Mouse (Mus musculus) neural tube, embryonic 10.5 days (tissue): ENCODE data around the gene Zmiz1.

Experiments used
- DNase-seq: peaks from one replicate; pipeline ENCODE4 v3.0.0-alpha.2; 2017; ENCODE audit warnings: low spot score; ENCODE audit errors: extremely low spot score

Zmiz1 gene

GRCm38 (mm10) chr14:25686216-25686945 lies 227.4 kb downstream of the Zmiz1 start:
- DNase-seq = no peak

GRCm38 (mm10) chr14:25686983-25687901 lies 228.3 kb downstream of the Zmiz1 start:
- no peak for DNase-seq

- no peak for DNase-seq
Measured at GRCm38 (mm10) chr14:25693271-25693887, 234.4 kb downstream of the Zmiz1 start.

DNA sequence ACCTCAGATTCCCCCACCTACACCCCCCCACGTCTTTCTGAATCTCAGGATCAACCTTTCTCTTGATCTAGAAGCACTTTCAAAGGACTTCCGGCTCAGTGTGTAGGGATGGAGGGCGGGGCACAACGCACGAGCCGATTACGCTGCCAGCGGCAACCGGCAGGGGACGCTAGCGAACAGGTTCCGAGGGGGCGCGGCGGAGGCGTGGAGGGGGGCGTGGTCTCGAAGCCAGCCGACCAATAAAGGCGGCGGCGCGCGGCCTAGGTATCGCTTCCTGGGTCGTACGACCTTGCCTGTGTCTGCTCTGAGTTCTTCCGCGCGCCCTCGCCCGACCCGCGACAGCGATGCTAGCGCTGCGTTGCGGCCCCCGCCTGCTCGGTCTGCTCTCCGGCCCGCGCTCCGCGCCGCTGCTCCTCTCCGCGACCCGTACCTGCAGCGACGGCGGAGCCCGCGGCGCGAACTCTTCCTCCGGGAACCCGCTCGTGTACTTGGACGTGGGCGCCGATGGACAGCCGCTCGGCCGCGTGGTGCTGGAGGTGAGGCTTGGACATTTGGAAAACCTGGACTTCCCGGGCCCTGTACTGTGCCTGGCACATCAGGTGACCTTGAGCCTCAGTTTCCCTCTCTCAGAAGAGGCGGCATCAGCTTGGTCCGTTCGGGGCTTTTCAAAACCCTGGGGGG lies 235.0 kb downstream of the Zmiz1 start, which contains the start of gene Ppif:
Gene Ppif (plus strand): TSS at position 267 of the 681 bp plus-strand sequence.
- peak; percentile 99 for DNase-seq

DNA sequence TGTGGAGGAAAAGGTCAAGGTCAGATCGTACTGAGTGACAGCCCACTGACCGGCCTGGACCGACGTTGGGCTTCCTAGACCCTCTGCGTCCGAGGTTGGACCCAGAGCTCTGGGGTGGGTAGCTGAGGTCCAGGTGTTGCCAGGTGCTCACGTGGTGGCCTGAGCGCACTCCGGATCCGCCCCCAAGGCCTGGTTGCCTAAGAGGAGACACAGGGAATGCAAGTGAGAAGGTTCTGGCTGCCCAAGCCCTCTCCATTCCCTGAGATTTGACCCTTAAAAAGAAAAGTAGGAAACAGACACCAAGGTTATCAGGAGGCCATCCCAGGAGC lies 235.5 kb downstream of the Zmiz1 start:
- DNase-seq = no peak

DNA sequence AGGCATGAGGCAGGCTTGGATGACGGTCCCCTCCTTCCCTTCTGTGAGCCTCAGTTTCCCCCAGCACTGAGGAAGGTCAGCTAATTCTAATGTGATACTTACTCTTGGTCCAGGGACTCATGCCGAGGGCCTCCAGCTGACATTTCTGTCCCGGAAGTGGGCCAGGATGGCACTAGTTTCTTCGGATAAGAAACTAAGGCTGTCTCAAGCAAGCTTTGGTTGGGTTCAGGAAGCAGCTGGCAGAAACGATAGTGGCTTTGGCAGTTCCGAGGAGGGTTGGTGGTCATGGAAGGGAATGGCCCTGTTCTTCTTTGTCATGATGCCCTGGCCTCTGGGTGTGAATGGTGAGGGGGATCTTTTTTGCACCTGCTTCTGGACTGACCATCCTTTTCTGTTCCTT lies 236.1 kb downstream of the Zmiz1 start:
- DNase-seq = no peak

GRCm38 (mm10) chr14:25696356-25696755 lies 237.4 kb downstream of the Zmiz1 start:
- no peak for DNase-seq

GRCm38 (mm10) chr14:25701986-25702385 lies 243.0 kb downstream of the Zmiz1 start:
- no peak for DNase-seq

DNA sequence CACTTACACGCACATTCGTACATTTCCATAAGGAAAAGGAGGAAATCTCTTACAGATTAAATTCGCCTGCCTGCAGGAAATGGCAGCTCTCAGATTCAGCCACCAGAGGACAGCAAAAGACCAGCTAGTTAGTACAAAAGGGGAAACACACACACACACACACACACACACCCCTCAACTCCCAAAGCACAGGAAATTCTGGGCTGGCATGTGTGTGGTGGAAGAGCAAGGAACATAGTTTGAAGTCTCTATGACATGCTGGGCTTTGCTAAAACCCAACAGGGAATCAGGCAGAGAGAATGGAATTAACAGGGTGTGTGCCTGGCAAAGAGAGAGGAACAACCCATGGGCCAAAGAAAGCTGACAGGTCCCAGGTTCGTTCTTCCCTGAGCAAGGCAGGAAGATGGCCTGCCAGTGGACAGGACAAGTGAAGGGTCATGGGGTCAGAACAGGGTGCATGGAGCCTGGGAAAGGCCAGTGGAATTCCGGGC lies 248.8 kb downstream of the Zmiz1 start:
- no peak for DNase-seq

DNA sequence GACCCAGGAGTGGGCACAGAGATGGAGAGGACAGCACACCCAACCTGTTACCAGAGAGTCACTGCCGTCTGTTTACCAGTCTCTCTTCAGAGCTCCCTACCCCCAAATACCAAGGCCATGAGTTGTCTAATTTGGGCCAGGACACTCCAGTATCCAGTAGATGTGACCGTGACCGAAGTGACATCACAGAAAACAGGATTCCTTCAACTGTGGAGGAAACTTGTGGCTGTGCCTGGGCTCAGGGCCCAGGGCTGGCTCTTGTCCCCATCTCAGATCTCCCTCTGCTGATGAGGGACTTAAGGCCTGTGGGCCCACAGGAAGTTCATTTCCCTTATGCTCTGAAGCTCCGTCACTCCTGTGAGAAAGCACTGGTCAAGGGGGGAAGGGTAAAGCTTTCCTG lies 249.5 kb downstream of the Zmiz1 start:
- DNase-seq = no peak

DNA sequence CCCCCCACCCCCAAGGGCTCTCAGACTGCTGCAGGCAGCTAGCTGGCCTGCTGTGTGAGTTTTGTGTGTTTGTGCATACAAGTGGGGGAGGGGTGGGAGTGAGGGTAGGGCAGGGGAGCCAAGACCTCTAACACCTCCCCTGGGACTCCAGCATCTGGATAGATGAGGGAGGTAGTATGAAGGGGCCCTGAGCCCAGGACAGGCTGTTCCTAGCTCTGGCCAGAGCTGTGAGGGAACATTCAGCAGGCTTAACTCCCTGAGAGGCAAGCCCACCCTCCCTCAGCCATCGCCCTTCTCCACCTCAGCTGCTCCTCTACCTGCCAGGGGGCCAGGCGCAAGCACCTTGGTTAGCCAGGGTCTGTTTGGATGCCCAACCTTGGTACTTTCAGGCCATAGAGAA lies 249.9 kb downstream of the Zmiz1 start:
- DNase-seq = no peak

- DNase-seq = no peak
Measured at GRCm38 (mm10) chr14:25710073-25710472, 251.1 kb downstream of the Zmiz1 start.

- DNase-seq = no peak
Measured at GRCm38 (mm10) chr14:25710681-25711080, 251.7 kb downstream of the Zmiz1 start.

- no peak for DNase-seq
Measured at GRCm38 (mm10) chr14:25711177-25711576, 252.2 kb downstream of the Zmiz1 start.

GRCm38 (mm10) chr14:25711602-25712001 lies 252.6 kb downstream of the Zmiz1 start:
- no peak for DNase-seq

- no peak for DNase-seq
Measured at GRCm38 (mm10) chr14:25713443-25713842, 254.5 kb downstream of the Zmiz1 start.
